Mouse (Mus musculus): Measurements from ENCODE around the gene B3galt2. TPM values are rescaled to one million over a fixed set of nuclear protein-coding genes. Genes with fewer than 3 reads are reported as not detected.

The B3galt2 gene
- polyA plus RNA-seq (2015; fragmentation: Nextera tagmentation; extraction: Ambion mirVana), result 0.77 and 1.1 TPM in 2 replicates

- H3K4me2 ChIP-seq, result peak within 1 kb of the TSS; percentile 39
- WGBS, result 35% methylated on average over 15 of the region's 15 CpGs
- no peak for ATAC-seq (ENCODE audit: insufficient number of reproducible peaks, low FRiP score, low TSS enrichment, low read depth)
- peaks cover 6% of the 10 kb centered on the region for H3K4me1 ChIP-seq
- no peaks in the 10 kb centered on the region for H3K9me3 ChIP-seq
- H3K27ac ChIP-seq, result peak within 1 kb of the TSS; percentile 67
- H3K27me3 ChIP-seq, result no peaks in the 10 kb centered on the region
- H3K36me3 ChIP-seq, result no peaks in the 10 kb centered on the region
- 0 out of 2 replicates have a peak within 1 kb of the TSS, but pooled peaks have one; percentile 17 for H3K9ac ChIP-seq
- peak within 1 kb of the TSS; percentile 31 for H3K4me3 ChIP-seq
These were observed at the start of gene B3galt2 for GRCm38 (mm10) chr1:143640650-143641407. Gene B3galt2, plus strand, starts transcription at chr1:143640664.

DNA sequence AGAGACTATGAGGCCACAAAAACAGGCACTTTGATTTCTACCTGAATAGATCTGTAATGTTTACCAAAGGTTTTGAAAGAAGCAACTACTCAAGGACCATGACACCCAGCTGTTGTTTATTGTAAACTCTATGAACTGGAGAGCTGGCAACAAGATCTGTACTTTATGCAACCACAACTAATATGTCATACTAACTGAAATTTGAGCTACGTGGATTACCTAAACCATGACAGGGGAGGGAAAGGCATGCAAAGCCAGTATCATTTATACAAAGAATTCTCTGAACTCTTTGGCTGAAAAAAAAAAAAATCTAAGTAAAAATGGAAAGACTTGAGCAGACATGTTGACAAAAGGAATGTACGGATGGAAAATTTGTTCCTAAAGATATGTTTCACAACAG is 43.6 kb upstream of the B3galt2 start:
- Histone ChIP-seq H3K9ac (no peak overlapping the region), H3K27ac (no peak overlapping the region), H3K36me3 (no peaks in the 10 kb centered on the region), H3K4me2 (no peak overlapping the region), H3K4me3 (no peak overlapping the region), H3K9me3 (no peaks in the 10 kb centered on the region), H3K4me1 (no peaks in the 10 kb centered on the region), H3K27me3 (no peaks in the 10 kb centered on the region)
- ATAC-seq (ENCODE audit: insufficient number of reproducible peaks, low FRiP score, low TSS enrichment, low read depth), result no peak
- 66% methylated on average over 2 of the region's 2 CpGs for whole genome bisulfite sequencing

GRCm38 (mm10) chr1:143608911-143609310 is 31.6 kb upstream of the B3galt2 start:
- 73% methylated on average over 2 of the region's 2 CpGs for WGBS
- no peak overlapping the region for H3K4me2 ChIP-seq
- no peaks in the 10 kb centered on the region for H3K27me3 ChIP-seq
- no peak overlapping the region for H3K9ac ChIP-seq
- no peak overlapping the region for H3K4me3 ChIP-seq
- peaks cover 8% of the 10 kb centered on the region for H3K36me3 ChIP-seq
- H3K4me1 ChIP-seq, result no peaks in the 10 kb centered on the region
- no peak overlapping the region for H3K27ac ChIP-seq
- no peaks in the 10 kb centered on the region for H3K9me3 ChIP-seq
- no peak for ATAC-seq (ENCODE audit: insufficient number of reproducible peaks, low FRiP score, low TSS enrichment, low read depth)

DNA sequence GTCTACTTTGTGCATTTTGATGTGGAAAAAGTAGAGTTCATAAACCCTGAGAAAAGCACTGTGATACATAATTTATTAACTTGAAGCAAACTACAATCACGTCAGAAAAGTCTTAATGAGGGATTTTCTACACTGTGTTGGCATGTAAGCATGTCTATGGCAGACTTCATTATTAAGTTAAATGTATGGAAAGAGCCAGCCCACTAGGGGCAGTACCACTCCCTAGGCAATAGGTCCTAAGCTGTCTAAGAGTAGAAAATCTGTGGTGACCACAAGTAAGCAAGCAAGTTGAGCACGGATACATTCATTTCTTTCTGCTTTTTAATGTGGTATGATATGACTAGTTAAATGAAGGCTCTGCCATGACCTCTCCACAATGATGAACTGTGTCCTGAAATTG is 27.6 kb upstream of the B3galt2 start:
- no peak overlapping the region for H3K27ac ChIP-seq
- 80% methylated on average over 2 of the region's 2 CpGs for WGBS
- no peak overlapping the region for H3K4me3 ChIP-seq
- H3K4me2 ChIP-seq, result no peak overlapping the region
- no peaks in the 10 kb centered on the region for H3K9me3 ChIP-seq
- H3K4me1 ChIP-seq, result no peaks in the 10 kb centered on the region
- peaks cover 18% of the 10 kb centered on the region for H3K36me3 ChIP-seq
- H3K27me3 ChIP-seq, result no peaks in the 10 kb centered on the region
- no peak for ATAC-seq (ENCODE audit: insufficient number of reproducible peaks, low FRiP score, low TSS enrichment, low read depth)
- H3K9ac ChIP-seq, result no peak overlapping the region

GRCm38 (mm10) chr1:143619760-143620159 is 20.7 kb upstream of the B3galt2 start:
- Histone ChIP-seq H3K4me3 (no peak overlapping the region), H3K4me1 (no peaks in the 10 kb centered on the region), H3K27ac (no peak overlapping the region), H3K36me3 (peaks cover 14% of the 10 kb centered on the region), H3K9me3 (no peaks in the 10 kb centered on the region), H3K9ac (no peak overlapping the region), H3K4me2 (no peak overlapping the region), H3K27me3 (no peaks in the 10 kb centered on the region)
- WGBS, result 25% methylated on average over 2 of the region's 2 CpGs
- ATAC-seq (ENCODE audit: insufficient number of reproducible peaks, low FRiP score, low TSS enrichment, low read depth), result no peak

GRCm38 (mm10) chr1:143621930-143622329 is 18.5 kb upstream of the B3galt2 start:
- no peak for ATAC-seq (ENCODE audit: insufficient number of reproducible peaks, low FRiP score, low TSS enrichment, low read depth)
- H3K9me3 ChIP-seq, result no peaks in the 10 kb centered on the region
- H3K9ac ChIP-seq, result no peak overlapping the region
- no peak overlapping the region for H3K4me3 ChIP-seq
- no peaks in the 10 kb centered on the region for H3K4me1 ChIP-seq
- no peak overlapping the region for H3K4me2 ChIP-seq
- peaks cover 26% of the 10 kb centered on the region for H3K36me3 ChIP-seq
- H3K27ac ChIP-seq, result no peak overlapping the region
- H3K27me3 ChIP-seq, result no peaks in the 10 kb centered on the region

DNA sequence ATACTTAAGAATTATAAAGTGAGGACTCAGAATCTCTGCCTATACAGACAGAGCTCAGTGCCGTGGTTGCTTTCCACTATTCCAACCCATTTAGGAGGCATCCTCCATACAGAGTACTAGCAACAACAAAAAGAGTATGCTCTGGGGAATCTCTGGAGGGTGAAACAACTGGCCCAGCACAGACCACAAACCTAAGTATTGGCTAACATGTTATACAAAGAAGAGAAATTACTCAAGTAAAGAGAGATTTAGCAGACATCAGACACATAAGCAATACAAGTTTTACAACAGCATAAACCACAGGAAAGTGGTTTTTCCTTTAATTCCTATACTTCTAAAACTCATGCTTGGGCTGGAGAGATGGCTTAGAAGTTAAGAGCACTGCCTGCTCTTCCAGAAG is 17.8 kb upstream of the B3galt2 start:
- Histone ChIP-seq H3K9ac (no peak overlapping the region), H3K9me3 (no peaks in the 10 kb centered on the region), H3K27me3 (no peaks in the 10 kb centered on the region), H3K4me2 (no peak overlapping the region), H3K4me3 (no peak overlapping the region), H3K36me3 (peaks cover 23% of the 10 kb centered on the region), H3K4me1 (no peaks in the 10 kb centered on the region), H3K27ac (no peak overlapping the region)
- ATAC-seq (ENCODE audit: insufficient number of reproducible peaks, low FRiP score, low TSS enrichment, low read depth), result no peak
- 87% methylated on average over 1 of the region's 1 CpGs for WGBS

- no peaks in the 10 kb centered on the region for H3K9me3 ChIP-seq
- H3K9ac ChIP-seq, result no peak overlapping the region
- no peak overlapping the region for H3K4me3 ChIP-seq
- H3K27ac ChIP-seq, result no peak overlapping the region
- 65% methylated on average over 7 of the region's 7 CpGs for WGBS
- ATAC-seq (ENCODE audit: insufficient number of reproducible peaks, low FRiP score, low TSS enrichment, low read depth), result no peak
- no peak overlapping the region for H3K4me2 ChIP-seq
- peaks cover 4% of the 10 kb centered on the region for H3K36me3 ChIP-seq
- H3K27me3 ChIP-seq, result no peaks in the 10 kb centered on the region
- no peaks in the 10 kb centered on the region for H3K4me1 ChIP-seq
These were observed 9.1 kb upstream of the B3galt2 start for GRCm38 (mm10) chr1:143631337-143631736.

- no peaks in the 10 kb centered on the region for H3K9me3 ChIP-seq
- no peaks in the 10 kb centered on the region for H3K4me1 ChIP-seq
- no peak overlapping the region for H3K4me3 ChIP-seq
- no peak overlapping the region for H3K27ac ChIP-seq
- ATAC-seq (ENCODE audit: insufficient number of reproducible peaks, low FRiP score, low TSS enrichment, low read depth), result no peak
- H3K9ac ChIP-seq, result no peak overlapping the region
- H3K27me3 ChIP-seq, result no peaks in the 10 kb centered on the region
- H3K4me2 ChIP-seq, result no peak overlapping the region
- no peaks in the 10 kb centered on the region for H3K36me3 ChIP-seq
- WGBS, result 74% methylated on average over 1 of the region's 1 CpGs
These were observed 8.1 kb upstream of the B3galt2 start for GRCm38 (mm10) chr1:143632361-143632760.

- no peaks in the 10 kb centered on the region for H3K9me3 ChIP-seq
- H3K4me1 ChIP-seq, result no peaks in the 10 kb centered on the region
- no peaks in the 10 kb centered on the region for H3K36me3 ChIP-seq
- no peak overlapping the region for H3K4me3 ChIP-seq
- no peaks in the 10 kb centered on the region for H3K27me3 ChIP-seq
- WGBS, result 76% methylated on average over 2 of the region's 2 CpGs
- ATAC-seq (ENCODE audit: insufficient number of reproducible peaks, low FRiP score, low TSS enrichment, low read depth), result no peak
- no peak overlapping the region for H3K4me2 ChIP-seq
- H3K9ac ChIP-seq, result no peak overlapping the region
- no peak overlapping the region for H3K27ac ChIP-seq
These were observed 7.4 kb upstream of the B3galt2 start for GRCm38 (mm10) chr1:143632854-143633587.

- Histone ChIP-seq H3K9me3 (no peaks in the 10 kb centered on the region), H3K4me3 (no peak overlapping the region), H3K4me2 (no peak overlapping the region), H3K4me1 (peaks cover 6% of the 10 kb centered on the region), H3K27ac (no peak overlapping the region), H3K27me3 (no peaks in the 10 kb centered on the region), H3K36me3 (no peaks in the 10 kb centered on the region), H3K9ac (no peak overlapping the region)
- 96% methylated on average over 2 of the region's 2 CpGs for WGBS
- no peak for ATAC-seq (ENCODE audit: insufficient number of reproducible peaks, low FRiP score, low TSS enrichment, low read depth)
These were observed 3.8 kb downstream of the B3galt2 start for GRCm38 (mm10) chr1:143644221-143644620.

DNA sequence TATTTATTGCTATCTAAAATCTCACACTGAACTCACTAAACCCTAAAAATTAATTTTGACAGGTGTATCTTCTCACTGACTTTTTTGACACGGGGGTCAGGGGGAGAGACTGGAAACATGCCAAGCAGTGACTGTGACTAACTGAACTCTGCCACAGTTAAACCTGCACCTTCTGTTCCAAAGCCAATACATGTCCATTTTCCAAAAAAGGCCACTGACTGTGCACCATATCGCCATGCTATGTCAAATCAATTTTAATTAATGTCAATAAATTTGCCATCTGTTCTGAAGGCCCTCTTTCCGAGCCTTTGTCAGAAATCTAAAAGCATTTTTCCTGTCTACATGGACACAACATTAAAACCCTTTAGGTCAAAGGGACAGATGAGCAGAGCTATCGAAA is 4.9 kb downstream of the B3galt2 start:
- Histone ChIP-seq H3K4me2 (no peak overlapping the region), H3K27me3 (no peaks in the 10 kb centered on the region), H3K36me3 (peaks cover 4% of the 10 kb centered on the region; the same call in 1 of the 2 replicates), H3K4me3 (no peak overlapping the region), H3K9me3 (no peaks in the 10 kb centered on the region), H3K4me1 (peaks cover 6% of the 10 kb centered on the region), H3K9ac (no peak overlapping the region), H3K27ac (no peak overlapping the region)
- no peak for ATAC-seq (ENCODE audit: insufficient number of reproducible peaks, low FRiP score, low TSS enrichment, low read depth)
- WGBS, result 62% methylated on average over 4 of the region's 4 CpGs

Data from limb, embryonic 15.5 days (tissue).